Mouse (Mus musculus) midbrain, postnatal 0 days (tissue): ENCODE data around the gene Smg9. TPM values are rescaled to one million over a fixed set of nuclear protein-coding genes. Genes with fewer than 3 reads are reported as not detected.

ENCODE experiments used
- ATAC-seq: fragments of 200-750 bp; cut with Nextera tagmentation; 2 replicates; pipeline ENCODE4 v1.8.0; 2017; ENCODE audit warnings: moderate number of reproducible peaks, mild to moderate bottlenecking, moderate TSS enrichment, moderate library complexity; ENCODE audit not compliant: low FRiP score
- DNase-seq: peaks from one replicate; pipeline ENCODE4 v3.0.0-alpha.2; 2015; ENCODE audit warnings: low spot score
- H3K27ac ChIP-seq: fragments of 300-500 bp; sonication (generic); 2 replicates; pipeline ENCODE4 v1.5.1; 2014; ENCODE audit warnings: low read depth, mild to moderate bottlenecking, low read length, mixed read lengths
- H3K27me3 ChIP-seq: fragments of 300-500 bp; sonication (generic); 2 replicates; pipeline ENCODE4 v1.6.1; 2014; ENCODE audit warnings: low read length, control low read depth, mixed read lengths; ENCODE audit not compliant: insufficient read depth
- H3K36me3 ChIP-seq: fragments of 300-500 bp; sonication (generic); 2 replicates; pipeline ENCODE4 v1.6.1; 2014; ENCODE audit warnings: low read length, control low read depth, mixed read lengths; ENCODE audit not compliant: insufficient read depth
- H3K4me1 ChIP-seq: fragments of 300-500 bp; sonication (generic); 2 replicates; pipeline ENCODE4 v1.6.1; 2014; ENCODE audit warnings: mild to moderate bottlenecking, control low read depth, antibody characterized with exemption, low read length, mixed read lengths; ENCODE audit not compliant: insufficient read depth
- H3K4me2 ChIP-seq: fragments of 300-500 bp; sonication (generic); 2 replicates; pipeline ENCODE4 v1.6.1; 2014; ENCODE audit warnings: low read depth, mild to moderate bottlenecking, low read length, mixed read lengths; ENCODE audit not compliant: poor library complexity, severe bottlenecking
- H3K4me3 ChIP-seq: fragments of 300-500 bp; sonication (generic); 2 replicates; pipeline ENCODE4 v1.5.1; 2014; ENCODE audit warnings: low read depth, mild to moderate bottlenecking, low read length, moderate library complexity
- H3K9ac ChIP-seq: fragments of 300-500 bp; sonication (generic); replicated peaks from 2 replicates; pipeline ENCODE4 v1.6.1; 2014; ENCODE audit warnings: mild to moderate bottlenecking, low read length, moderate library complexity, mixed read lengths; ENCODE audit not compliant: poor library complexity, severe bottlenecking
- H3K9me3 ChIP-seq: fragments of 300-500 bp; sonication (generic); 2 replicates; pipeline ENCODE4 v1.6.1; 2016; ENCODE audit warnings: low read length, control low read depth
- CTCF ChIP-seq: IDR thresholded peaks from 2 replicates; pipeline ENCODE4 v1.5.1; 2016; ENCODE audit warnings: antibody characterized with exemption, mild to moderate bottlenecking
- WGBS: fragments of 180-500 bp; shearing (Covaris S2); extraction: QIAGEN DNeasy Blood & Tissue Kit; methylation state at CpG from one replicate; pipeline ENCODE4 v1.1.7; 2014; 5-methylcytosine and 5-hydroxymethylcytosine counted together
- polyA plus RNA-seq: library from polyadenylated mRNA; unstranded; fragments of >200 nt; fragmentation: Nextera tagmentation; extraction: Ambion mirVana; gene quantifications from 2 replicates; pipeline ENCODE4 v1.2.1, GENCODE M21; 2015
- total RNA-seq: library from RNA; depleted of rRNA; stranded (reverse); fragments of >200 nt; gene quantifications from 2 replicates; pipeline ENCODE4 v1.2.3, GENCODE M21; 2014

Gene Smg9
- total and polyA plus RNA-seq, 2 experiments from 2014 or later, result 30.1 to 50.0 TPM

GRCm38 (mm10) chr7:24363228-24363627 lies 36.2 kb upstream of the Smg9 start:
- ATAC-seq (no peak), DNase-seq (peak; percentile 53)
- TF ChIP-seq CTCF, result peak; percentile 68
- Histone ChIP-seq H3K9ac (no peak overlapping the region), H3K9me3 (no peaks in the 10 kb centered on the region), H3K4me1 (no peaks in the 10 kb centered on the region), H3K27me3 (no peaks in the 10 kb centered on the region), H3K4me2 (no peak overlapping the region), H3K4me3 (no peak overlapping the region), H3K27ac (no peak overlapping the region), H3K36me3 (no peaks in the 10 kb centered on the region)
- 26% methylated on average over 7 of the region's 7 CpGs for WGBS

DNA sequence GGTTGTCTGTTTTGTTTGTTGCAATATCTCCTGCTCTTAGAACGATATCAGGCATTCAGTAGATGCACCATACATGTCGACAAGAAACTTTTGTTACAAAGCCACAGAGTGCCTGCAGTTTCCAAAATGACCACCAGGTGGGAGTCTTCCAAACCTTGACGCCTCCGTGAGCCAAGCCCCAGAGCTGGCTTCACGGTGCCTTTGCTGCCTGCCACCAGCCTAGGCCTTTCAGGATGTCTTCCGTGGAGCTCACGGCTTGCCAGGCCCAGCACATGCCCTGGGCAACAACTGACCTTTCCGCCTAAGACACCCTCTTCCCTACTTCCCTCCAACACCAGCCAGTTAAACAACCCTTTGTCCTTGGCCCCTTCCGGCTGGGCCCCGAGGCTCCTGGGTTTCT lies 34.6 kb upstream of the Smg9 start:
- TF ChIP-seq CTCF, result peak; percentile 92
- WGBS, result 21% methylated on average over 10 of the region's 10 CpGs
- H3K9me3 ChIP-seq, result no peaks in the 10 kb centered on the region
- H3K36me3 ChIP-seq, result no peaks in the 10 kb centered on the region
- H3K9ac ChIP-seq, result no peak overlapping the region
- no peak overlapping the region for H3K4me3 ChIP-seq
- no peak overlapping the region for H3K27ac ChIP-seq
- H3K4me1 ChIP-seq, result no peaks in the 10 kb centered on the region
- no peaks in the 10 kb centered on the region for H3K27me3 ChIP-seq
- ATAC-seq, result peak; percentile 53; the same call in 1 of the 2 replicates
- DNase-seq, result peak; percentile 93
- H3K4me2 ChIP-seq, result no peak overlapping the region

DNA sequence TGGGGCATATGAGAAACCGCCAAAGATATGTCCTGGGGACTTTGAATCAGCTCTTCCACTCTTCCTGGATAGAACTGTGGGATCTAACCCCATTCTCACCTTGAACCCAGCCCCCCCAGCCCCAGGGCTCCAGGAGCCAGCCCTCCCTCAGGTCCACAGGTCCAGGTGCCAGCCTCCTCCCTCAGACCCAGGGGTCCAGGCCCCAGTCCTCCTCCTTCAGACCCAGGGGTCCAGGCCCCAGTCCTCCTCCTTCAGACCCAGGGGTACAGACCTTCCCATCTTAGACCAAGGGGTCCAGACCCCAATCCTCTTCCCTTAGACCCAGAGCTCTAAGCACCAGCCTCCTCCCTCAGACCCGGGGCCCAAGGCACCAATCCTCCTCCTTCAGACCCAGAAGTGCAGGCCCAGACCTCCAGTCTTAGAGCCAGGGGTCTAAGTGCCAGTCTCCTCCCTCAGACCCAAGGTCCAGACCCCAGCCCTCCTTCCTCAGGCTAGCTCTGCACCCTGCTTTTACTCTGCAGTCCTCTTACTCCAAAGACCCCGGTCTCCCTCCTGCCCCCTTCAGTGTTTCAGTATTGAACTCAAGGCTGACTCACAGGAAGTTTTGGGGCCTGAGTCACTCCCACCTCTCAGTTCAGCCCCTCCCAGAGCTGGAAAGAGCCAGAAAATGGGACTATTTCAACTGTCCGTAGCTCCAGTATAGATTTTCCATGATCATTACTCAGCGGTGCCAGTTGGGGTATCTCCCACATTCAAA lies 34.0 kb upstream of the Smg9 start:
- 78% methylated on average over 5 of the region's 5 CpGs for WGBS
- Histone ChIP-seq H3K4me2 (no peak overlapping the region), H3K9me3 (no peaks in the 10 kb centered on the region), H3K36me3 (no peaks in the 10 kb centered on the region), H3K9ac (no peak overlapping the region), H3K4me1 (no peaks in the 10 kb centered on the region), H3K27me3 (no peaks in the 10 kb centered on the region), H3K27ac (no peak overlapping the region), H3K4me3 (no peak overlapping the region)
- DNase-seq, result no peak
- peak; percentile 51; the same call in 1 of the 2 replicates for ATAC-seq
- no peak for TF ChIP-seq CTCF

- no peak overlapping the region for H3K9ac ChIP-seq
- no peak overlapping the region for H3K4me3 ChIP-seq
- ATAC-seq, result no peak
- TF ChIP-seq CTCF, result no peak
- DNase-seq, result no peak
- H3K27me3 ChIP-seq, result no peaks in the 10 kb centered on the region
- H3K4me1 ChIP-seq, result no peaks in the 10 kb centered on the region
- H3K9me3 ChIP-seq, result no peaks in the 10 kb centered on the region
- no peak overlapping the region for H3K4me2 ChIP-seq
- no peak overlapping the region for H3K27ac ChIP-seq
- no peaks in the 10 kb centered on the region for H3K36me3 ChIP-seq
- WGBS, result 78% methylated on average over 15 of the region's 15 CpGs
Observed at GRCm38 (mm10) chr7:24366716-24367632, 32.4 kb upstream of the Smg9 start.

- Histone ChIP-seq H3K9me3 (no peaks in the 10 kb centered on the region), H3K9ac (no peak overlapping the region), H3K4me3 (no peak overlapping the region), H3K36me3 (no peaks in the 10 kb centered on the region), H3K4me1 (no peaks in the 10 kb centered on the region), H3K27me3 (no peaks in the 10 kb centered on the region), H3K4me2 (no peak overlapping the region), H3K27ac (no peak overlapping the region)
- TF ChIP-seq CTCF, result no peak
- ATAC-seq (no peak), DNase-seq (no peak)
- WGBS, result 67% methylated on average over 4 of the region's 4 CpGs
Observed at GRCm38 (mm10) chr7:24368226-24368625, 31.2 kb upstream of the Smg9 start.

GRCm38 (mm10) chr7:24368946-24369345 lies 30.5 kb upstream of the Smg9 start:
- Histone ChIP-seq H3K9me3 (no peaks in the 10 kb centered on the region), H3K4me2 (no peak overlapping the region), H3K36me3 (no peaks in the 10 kb centered on the region), H3K4me3 (no peak overlapping the region), H3K9ac (no peak overlapping the region), H3K4me1 (no peaks in the 10 kb centered on the region), H3K27ac (no peak overlapping the region), H3K27me3 (no peaks in the 10 kb centered on the region)
- 94% methylated on average over 7 of the region's 7 CpGs for WGBS
- no peak for TF ChIP-seq CTCF
- no peak for ATAC-seq
- DNase-seq, result no peak
